Mouse (Mus musculus): ENCODE measurements around the gene Wnt7a. TPM values are rescaled to one million over a fixed set of nuclear protein-coding genes. Genes with fewer than 3 reads are reported as not detected.
A peak's percentile ranks its signal among the peaks of the same experiment; 100 is the strongest.

The Wnt7a gene
- total RNA-seq, 2 experiments from 2014 or later, result 18.8 to 27.8 TPM

- DNase-seq (ENCODE audit: low spot score in 2 of 2), result no peak
Measured at GRCm38 (mm10) chr6:91346906-91347156, 64.3 kb downstream of the Wnt7a start.

GRCm38 (mm10) chr6:91346071-91346905 is 64.9 kb downstream of the Wnt7a start:
- peak in 1 of 2 experiments; percentile 43 for DNase-seq (ENCODE audit: low spot score in 2 of 2)

DNA sequence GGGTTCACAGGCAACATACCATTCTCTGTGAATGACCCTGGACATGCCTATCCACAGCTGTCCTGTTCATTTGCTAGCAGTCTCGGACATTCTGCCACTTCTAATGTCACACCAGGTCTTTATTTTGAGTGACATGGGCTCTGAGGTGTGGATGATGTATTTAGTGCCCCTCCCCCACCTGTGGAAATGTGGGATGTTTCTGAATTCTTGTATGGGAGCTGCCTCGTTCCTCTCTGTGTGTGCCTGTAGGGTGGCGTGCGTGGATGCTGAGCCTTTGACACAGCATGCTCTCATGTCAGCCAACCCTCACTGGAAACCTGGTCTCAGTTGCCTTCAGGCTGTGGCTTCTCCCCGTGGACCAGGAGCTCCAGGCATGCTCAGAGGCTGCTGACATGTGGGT is 66.1 kb downstream of the Wnt7a start:
- DNase-seq (ENCODE audit: low spot score in 2 of 2), result no peak

GRCm38 (mm10) chr6:91339612-91340246 is 71.4 kb downstream of the Wnt7a start:
- DNase-seq (ENCODE audit: low spot score in 2 of 2), result no peak

DNA sequence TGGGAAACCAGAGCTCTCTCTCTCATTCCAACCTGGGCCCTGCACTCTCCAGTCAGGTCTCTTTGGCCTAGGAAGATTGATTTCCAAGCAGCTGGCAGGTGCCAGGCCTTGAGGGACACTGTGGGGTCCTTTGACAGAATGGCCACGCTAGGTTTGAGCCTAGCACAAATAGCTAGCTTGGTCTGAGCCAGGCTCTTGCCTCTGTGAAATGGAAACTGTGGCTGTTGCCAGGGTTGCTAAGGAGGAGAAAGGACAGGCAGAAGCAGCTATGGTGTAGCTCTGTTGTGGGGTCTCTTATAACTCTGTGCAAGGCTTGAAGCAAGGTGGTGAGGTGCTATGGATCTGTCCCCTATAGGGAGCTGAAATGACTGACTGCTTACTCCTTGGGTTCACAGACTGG is 75.7 kb downstream of the Wnt7a start:
- no peak for DNase-seq (ENCODE audit: low spot score in 2 of 2)

DNA sequence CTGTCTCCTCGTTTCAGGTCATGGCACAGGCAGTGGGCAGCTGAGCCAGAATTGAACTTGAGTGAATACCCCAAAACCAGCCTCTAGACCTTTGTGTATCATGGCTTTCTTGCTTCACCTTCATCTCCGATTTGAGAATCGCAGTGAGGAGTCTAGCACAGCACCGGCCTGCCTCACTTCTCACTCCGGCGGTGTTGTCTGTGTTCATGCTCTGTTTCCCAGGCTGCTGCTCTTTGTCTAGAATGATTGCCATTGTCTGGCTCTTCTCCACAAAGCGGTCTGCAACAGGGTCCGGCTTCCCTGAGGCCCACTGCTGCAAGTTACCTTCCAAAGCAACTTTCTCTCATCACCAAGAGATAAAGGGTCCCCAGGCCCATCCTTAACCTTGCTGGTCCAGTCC is 79.3 kb downstream of the Wnt7a start:
- no peak for DNase-seq (ENCODE audit: low spot score in 2 of 2)

GRCm38 (mm10) chr6:91325556-91325955 is 85.6 kb downstream of the Wnt7a start:
- DNase-seq (ENCODE audit: low spot score in 2 of 2), result no peak

- no peak for DNase-seq (ENCODE audit: low spot score in 2 of 2)
Measured at GRCm38 (mm10) chr6:91324752-91325151, 86.4 kb downstream of the Wnt7a start.

GRCm38 (mm10) chr6:91322001-91322772 is 89.0 kb downstream of the Wnt7a start:
- no peak for DNase-seq (ENCODE audit: low spot score in 2 of 2)

Other genes with a start within 250 kb of the Wnt7a start
- gene Fbln2, start 198.9 kb downstream of the Wnt7a start, total RNA-seq (2021), result 1 to 10 TPM; 7.8 to 10.0 TPM
- gene Chchd4, start 62.2 kb upstream of the Wnt7a start, total RNA-seq (2021), result 10 to 100 TPM; 19.9 to 21.6 TPM
- gene Tmem43, start 62.3 kb upstream of the Wnt7a start, total RNA-seq (2021), result 10 to 100 TPM; 25.9 to 27.4 TPM
- 10 to 100 TPM; 11.8 to 14.6 TPM for gene Xpc, start 104.5 kb upstream of the Wnt7a start, total RNA-seq (2021)
- gene Lsm3, start 104.6 kb upstream of the Wnt7a start, total RNA-seq (2021), result 10 to 100 TPM; 32.6 to 40.6 TPM

Measured in layer of hippocampus, adult 18-20 months (tissue).